Mouse (Mus musculus) embryonic facial prominence, embryonic 10.5 days (tissue): Measurements from ENCODE around the gene Sema3b. TPM values are rescaled to one million over a fixed set of nuclear protein-coding genes. Genes with fewer than 3 reads are reported as not detected.

Experiments
- DNase-seq: peaks from one replicate; pipeline ENCODE4 v3.0.0-alpha.2; 2017; ENCODE audit warnings: low spot score
- H3K27ac ChIP-seq: fragments of 300-500 bp; sonication (generic); replicated peaks from 2 replicates; pipeline ENCODE4 v1.5.1; 2016; ENCODE audit warnings: mild to moderate bottlenecking
- H3K27me3 ChIP-seq: fragments of 300-500 bp; sonication (generic); replicated peaks from 2 replicates; pipeline ENCODE4 v1.6.1; 2016; ENCODE audit warnings: low read depth, mild to moderate bottlenecking; ENCODE audit not compliant: poor library complexity, severe bottlenecking
- H3K36me3 ChIP-seq: fragments of 300-500 bp; sonication (generic); replicated peaks from 2 replicates; pipeline ENCODE4 v1.6.1; 2016; ENCODE audit warnings: mild to moderate bottlenecking, moderate library complexity
- H3K4me1 ChIP-seq: fragments of 300-500 bp; sonication (generic); 2 replicates; pipeline ENCODE4 v1.6.1; 2016
- H3K4me3 ChIP-seq: fragments of 300-500 bp; sonication (generic); 2 replicates; pipeline ENCODE4 v1.5.1; 2016; ENCODE audit warnings: mild to moderate bottlenecking, moderate library complexity
- H3K9me3 ChIP-seq: fragments of 300-500 bp; sonication (generic); 2 replicates; pipeline ENCODE4 v1.6.1; 2016; ENCODE audit warnings: mild to moderate bottlenecking
- WGBS: fragments of 180-500 bp; shearing (Covaris S2); methylation state at CpG from one replicate; pipeline ENCODE4 v1.1.7; 2016; 5-methylcytosine and 5-hydroxymethylcytosine counted together
- polyA plus RNA-seq: library from polyadenylated mRNA; unstranded; fragments of >200 nt; fragmentation: Nextera tagmentation; extraction: Ambion mirVana; gene quantifications from 2 replicates; pipeline ENCODE4 v1.2.1, GENCODE M21; 2016

Sema3b gene
- polyA plus RNA-seq, 1 experiment from 2014 or later = 2.7 TPM

DNA sequence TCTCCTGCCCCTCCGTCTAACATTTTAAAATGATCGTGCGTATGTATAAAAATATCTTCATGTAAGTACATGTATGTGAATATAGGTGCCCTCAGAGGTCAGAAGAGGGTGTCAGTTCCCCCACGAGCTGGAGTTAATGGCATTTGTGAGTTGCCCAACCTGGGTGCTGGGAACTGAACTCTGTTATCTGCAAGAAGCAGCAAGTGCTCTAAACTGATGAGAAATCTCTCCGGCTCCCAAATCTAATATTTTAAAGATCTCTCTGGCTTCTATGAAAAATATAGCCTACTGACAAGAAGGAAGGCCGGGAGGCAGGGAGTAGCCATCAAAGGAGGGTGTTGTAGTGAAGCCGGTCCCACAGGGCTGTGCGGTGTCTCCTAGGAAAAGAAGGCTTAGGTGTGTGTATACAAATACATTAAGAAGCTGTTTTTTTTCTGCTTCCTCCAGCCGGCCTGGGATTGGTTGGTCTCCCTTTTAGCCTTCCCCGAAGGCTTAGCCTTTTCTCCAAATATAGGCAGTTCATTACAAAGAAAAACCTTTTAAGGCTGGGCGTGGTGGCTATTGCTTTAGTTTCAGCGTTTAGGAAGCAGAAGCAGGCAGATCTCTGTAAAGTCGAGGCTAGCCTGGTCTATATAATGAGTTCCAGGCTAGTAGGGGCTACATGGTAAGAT, 34.6 kb upstream of the Sema3b start:
- 0 out of 2 replicates have a peak, but pooled peaks cover 4% of the 10 kb centered on the region for H3K27me3 ChIP-seq
- 92% methylated on average over 13 of the region's 13 CpGs for WGBS
- peak overlapping the region; percentile 83 for H3K27ac ChIP-seq
- H3K36me3 ChIP-seq = no peaks in the 10 kb centered on the region
- peaks cover 46% of the 10 kb centered on the region for H3K4me1 ChIP-seq
- DNase-seq = no peak
- H3K9me3 ChIP-seq = no peaks in the 10 kb centered on the region
- peak overlapping the region; percentile 53 for H3K4me3 ChIP-seq

DNA sequence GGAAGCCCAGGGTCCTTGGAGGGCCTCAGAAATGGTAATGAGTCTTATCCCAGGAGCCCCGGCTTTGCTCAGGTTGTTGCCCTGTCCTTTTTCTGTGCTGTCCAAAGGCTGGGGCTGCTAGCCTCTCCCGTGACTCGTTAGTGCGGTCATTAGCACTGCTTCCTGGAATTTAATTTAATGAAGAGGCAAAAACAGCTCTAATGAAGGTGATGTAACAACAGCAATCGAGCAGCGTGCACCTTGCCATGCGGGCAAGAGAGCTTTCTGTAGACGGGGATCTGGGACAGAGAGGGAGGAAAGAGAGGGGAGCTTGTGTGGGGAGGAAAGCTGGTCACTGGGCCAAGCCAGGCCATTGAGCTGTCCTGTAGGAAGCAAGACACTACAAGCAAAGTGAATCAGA, 32.6 kb upstream of the Sema3b start:
- WGBS = 44% methylated on average over 8 of the region's 8 CpGs
- no peak overlapping the region for H3K4me3 ChIP-seq
- no peaks in the 10 kb centered on the region for H3K36me3 ChIP-seq
- peak overlapping the region; percentile 31 for H3K27ac ChIP-seq
- DNase-seq = no peak
- H3K4me1 ChIP-seq = peaks cover 59% of the 10 kb centered on the region
- 0 out of 2 replicates have a peak, but pooled peaks cover 4% of the 10 kb centered on the region for H3K27me3 ChIP-seq
- no peaks in the 10 kb centered on the region for H3K9me3 ChIP-seq

- Histone ChIP-seq H3K27me3 (0 out of 2 replicates have a peak, but pooled peaks cover 4% of the 10 kb centered on the region), H3K27ac (peak overlapping the region; percentile 40), H3K36me3 (no peaks in the 10 kb centered on the region), H3K9me3 (no peaks in the 10 kb centered on the region), H3K4me3 (no peak overlapping the region), H3K4me1 (peaks cover 66% of the 10 kb centered on the region)
- DNase-seq = no peak
- WGBS = 30% methylated on average over 8 of the region's 8 CpGs
Measured at GRCm38 (mm10) chr9:107640257-107640772, 31.3 kb upstream of the Sema3b start.

DNA sequence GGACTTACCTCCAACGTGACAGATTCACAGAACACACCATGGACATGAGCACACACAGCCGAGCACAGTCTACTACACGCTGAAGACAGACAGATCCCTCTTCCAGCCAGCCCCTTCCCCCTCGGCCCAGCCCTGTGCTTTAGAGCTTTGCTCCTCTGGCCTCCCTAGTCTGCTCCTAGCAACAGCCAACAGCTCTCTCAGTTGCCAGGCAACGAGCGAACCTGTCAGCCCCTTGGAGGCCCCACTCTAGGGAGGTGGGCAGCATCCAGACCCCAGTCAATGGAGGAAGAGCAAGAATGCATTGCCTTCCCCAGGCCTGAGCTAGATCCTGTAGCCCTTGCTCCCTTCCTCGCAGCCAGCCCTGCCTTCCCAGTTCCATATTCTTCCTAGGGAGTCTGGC, 28.0 kb upstream of the Sema3b start:
- H3K4me1 ChIP-seq = peaks cover 82% of the 10 kb centered on the region
- H3K27ac ChIP-seq = peak overlapping the region; percentile 79
- peak overlapping the region; percentile 31 for H3K4me3 ChIP-seq
- DNase-seq = peak; percentile 68
- WGBS = 44% methylated on average over 7 of the region's 7 CpGs
- no peaks in the 10 kb centered on the region for H3K9me3 ChIP-seq
- peaks cover 11% of the 10 kb centered on the region for H3K36me3 ChIP-seq
- no peaks in the 10 kb centered on the region for H3K27me3 ChIP-seq

DNA sequence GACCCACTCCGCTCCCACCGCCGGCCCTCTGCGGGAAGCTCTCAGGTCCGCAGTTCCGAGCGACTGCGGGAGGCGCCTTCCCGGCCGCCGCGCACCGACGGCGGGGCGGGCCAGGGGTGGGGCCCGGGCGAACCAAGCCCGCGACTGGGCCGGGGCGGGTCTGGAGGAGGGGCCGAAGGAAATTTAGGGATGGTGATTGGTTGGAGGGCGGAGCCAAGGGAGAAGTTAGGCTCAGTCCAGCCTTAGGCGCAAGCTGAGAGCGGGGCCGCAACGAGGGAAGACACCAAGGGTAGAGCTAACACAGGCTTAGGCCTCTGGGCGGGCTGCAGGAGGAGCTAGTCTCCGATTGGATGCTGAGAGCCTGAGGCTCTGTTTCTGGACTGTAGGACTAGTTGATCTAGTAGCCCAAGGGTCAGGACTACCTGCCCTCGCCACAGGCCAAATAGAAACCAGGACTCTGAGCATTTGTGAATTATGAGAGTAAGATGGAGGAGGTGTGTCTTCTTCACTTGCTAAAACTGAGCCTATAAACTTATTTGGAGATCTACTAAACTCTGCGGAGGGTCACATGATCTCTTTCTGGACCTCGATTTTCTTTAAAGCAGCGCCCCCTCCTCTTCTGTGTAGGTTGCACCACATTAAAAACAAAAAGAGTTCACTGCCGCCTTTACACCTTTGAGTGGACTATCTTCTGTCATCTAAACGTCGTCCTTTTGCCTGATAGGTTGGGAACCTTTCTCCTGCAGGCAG, 26.4 kb upstream of the Sema3b start, which contains the start of gene Gnai2:
Gene Gnai2 (minus strand): TSS at position 89 of the 750 bp plus-strand sequence.
- Histone ChIP-seq H3K36me3 (peaks cover 17% of the 10 kb centered on the region), H3K27ac (peak within 1 kb of the TSS; percentile 96), H3K4me3 (peak within 1 kb of the TSS; percentile 95), H3K9me3 (no peaks in the 10 kb centered on the region), H3K4me1 (peaks cover 82% of the 10 kb centered on the region), H3K27me3 (no peaks in the 10 kb centered on the region)
- 3% methylated on average over 38 of the region's 38 CpGs for WGBS
- peak; percentile 97 for DNase-seq

- peak overlapping the region; percentile 96 for H3K27ac ChIP-seq
- no peaks in the 10 kb centered on the region for H3K27me3 ChIP-seq
- H3K4me3 ChIP-seq = peak overlapping the region; percentile 95
- WGBS = 1% methylated on average over 35 of the region's 35 CpGs
- H3K9me3 ChIP-seq = no peaks in the 10 kb centered on the region
- DNase-seq = no peak
- H3K36me3 ChIP-seq = peaks cover 20% of the 10 kb centered on the region
- peaks cover 82% of the 10 kb centered on the region for H3K4me1 ChIP-seq
Measured at GRCm38 (mm10) chr9:107634406-107635278, 25.6 kb upstream of the Sema3b start.

DNA sequence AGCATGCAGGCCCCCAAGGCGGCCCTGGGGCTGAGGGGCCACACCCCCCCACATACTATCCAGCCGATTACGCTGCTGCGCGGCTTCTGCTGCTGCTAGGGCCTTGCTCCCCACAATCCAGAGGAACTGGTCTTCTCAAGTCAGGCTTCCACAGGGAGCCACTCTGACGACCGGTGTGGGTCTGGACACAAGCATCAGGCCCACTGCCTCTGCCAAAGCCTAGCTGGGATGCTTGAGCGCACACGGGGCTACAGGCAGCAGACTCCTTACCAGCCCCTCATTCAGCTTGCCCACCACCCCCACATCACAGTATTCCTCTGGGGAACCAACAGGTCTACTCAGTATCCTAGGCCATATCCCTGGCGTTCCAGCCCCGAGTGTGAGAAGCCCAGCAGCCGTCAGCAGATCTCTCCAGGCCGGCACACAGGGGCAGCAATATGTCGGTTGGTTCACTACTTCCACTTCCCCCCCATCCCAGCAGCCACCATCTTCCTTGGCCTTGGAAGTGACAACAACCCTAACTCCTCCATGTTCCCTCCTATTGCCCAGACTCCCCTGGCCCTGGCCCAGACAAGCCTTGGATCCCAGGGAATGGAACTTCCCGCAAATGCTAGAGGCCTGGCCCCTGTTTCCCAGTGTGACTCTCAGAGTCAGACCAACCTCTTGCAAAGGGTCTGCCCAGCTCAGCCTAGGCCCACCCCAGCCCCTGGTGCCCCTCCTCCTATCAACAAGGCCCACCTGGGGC, 24.8 kb upstream of the Sema3b start:
- H3K27me3 ChIP-seq = no peaks in the 10 kb centered on the region
- H3K36me3 ChIP-seq = peaks cover 27% of the 10 kb centered on the region
- H3K9me3 ChIP-seq = no peaks in the 10 kb centered on the region
- peaks cover 88% of the 10 kb centered on the region for H3K4me1 ChIP-seq
- 3% methylated on average over 15 of the region's 15 CpGs for WGBS
- peak; percentile 49 for DNase-seq
- H3K4me3 ChIP-seq = peak overlapping the region; percentile 95
- peak overlapping the region; percentile 96 for H3K27ac ChIP-seq

DNA sequence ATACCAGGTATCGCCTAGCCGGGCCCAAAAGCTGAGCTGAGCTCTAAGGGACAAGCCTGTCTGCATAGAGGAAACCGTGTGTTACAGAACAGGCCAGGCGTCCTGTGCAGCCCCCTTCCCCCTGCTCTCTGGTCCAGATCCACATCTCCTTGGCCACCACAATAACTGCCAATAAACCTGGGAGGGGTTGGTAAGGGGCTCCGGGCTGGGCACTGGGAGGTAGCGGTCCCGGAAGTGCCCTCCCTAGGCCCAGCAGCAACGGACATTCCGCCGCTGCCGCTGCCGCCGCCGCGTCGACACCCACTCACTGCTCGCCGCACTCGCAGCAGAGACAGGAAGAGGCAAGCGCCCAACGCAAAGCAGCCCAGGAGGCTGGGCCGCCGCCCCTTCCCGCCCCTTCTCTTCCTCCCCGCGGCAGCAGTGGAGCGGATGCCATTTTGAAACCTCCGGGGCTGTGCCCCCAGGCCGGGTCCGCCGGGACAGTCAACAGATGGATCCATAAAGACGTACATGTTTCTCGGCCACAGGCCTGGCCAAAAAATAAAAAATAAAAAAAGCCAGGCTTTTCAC, 24.1 kb upstream of the Sema3b start:
- WGBS = 2% methylated on average over 33 of the region's 33 CpGs
- DNase-seq = peak; percentile 85
- Histone ChIP-seq H3K27ac (peak overlapping the region; percentile 96), H3K4me3 (peak overlapping the region; percentile 95), H3K27me3 (no peaks in the 10 kb centered on the region), H3K36me3 (peaks cover 33% of the 10 kb centered on the region), H3K9me3 (no peaks in the 10 kb centered on the region), H3K4me1 (peaks cover 94% of the 10 kb centered on the region)

GRCm38 (mm10) chr9:107632478-107632877, 23.4 kb upstream of the Sema3b start:
- Histone ChIP-seq H3K4me1 (peaks cover 96% of the 10 kb centered on the region), H3K9me3 (no peaks in the 10 kb centered on the region), H3K27ac (peak overlapping the region; percentile 96), H3K4me3 (peak overlapping the region; percentile 95), H3K27me3 (no peaks in the 10 kb centered on the region), H3K36me3 (peaks cover 39% of the 10 kb centered on the region)
- 76% methylated on average over 6 of the region's 6 CpGs for WGBS
- no peak for DNase-seq

- Histone ChIP-seq H3K27me3 (no peaks in the 10 kb centered on the region), H3K27ac (peak overlapping the region; percentile 96), H3K4me3 (peak overlapping the region; percentile 95), H3K36me3 (peaks cover 40% of the 10 kb centered on the region), H3K9me3 (no peaks in the 10 kb centered on the region), H3K4me1 (peaks cover 96% of the 10 kb centered on the region)
- no peak for DNase-seq
- WGBS = 77% methylated on average over 8 of the region's 8 CpGs
Measured at GRCm38 (mm10) chr9:107631861-107632260, 22.8 kb upstream of the Sema3b start.

DNA sequence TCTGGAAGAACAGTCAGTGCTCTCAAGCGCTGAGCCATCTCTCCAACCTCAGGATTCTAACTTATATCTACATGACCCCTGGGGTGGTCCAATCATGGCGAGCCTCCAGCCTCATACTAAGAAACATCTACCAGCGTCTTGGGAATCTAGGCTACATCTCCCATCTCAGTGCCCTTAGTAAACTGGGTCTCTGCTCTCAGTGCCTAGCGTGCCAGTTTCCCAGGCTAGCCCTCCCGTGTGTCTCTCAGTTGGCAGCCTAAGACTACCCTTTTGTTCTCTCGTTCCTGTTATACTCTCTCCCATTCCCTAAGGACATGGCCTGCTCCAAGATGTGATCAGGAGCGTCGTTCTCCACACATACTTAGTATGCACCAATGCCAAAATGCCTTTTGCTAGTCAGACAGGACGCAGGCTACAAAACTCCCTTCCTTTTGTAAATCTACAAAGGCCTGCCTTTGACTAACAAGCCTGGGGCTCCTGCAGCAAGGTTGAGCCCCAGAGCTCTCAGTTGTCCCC, 22.3 kb upstream of the Sema3b start:
- peak overlapping the region; percentile 96 for H3K27ac ChIP-seq
- WGBS = 54% methylated on average over 9 of the region's 9 CpGs
- peak overlapping the region; percentile 95 for H3K4me3 ChIP-seq
- no peak for DNase-seq
- peaks cover 44% of the 10 kb centered on the region for H3K36me3 ChIP-seq
- no peaks in the 10 kb centered on the region for H3K9me3 ChIP-seq
- H3K27me3 ChIP-seq = no peaks in the 10 kb centered on the region
- H3K4me1 ChIP-seq = peaks cover 97% of the 10 kb centered on the region
